Mouse (Mus musculus): ENCODE measurements at regions not wholly inside any gene's neighbourhood (a gene's known extent, or its start where the extent isn't known, plus 50 kb on each side); places are given as distances from the start of the nearest gene placed in this dataset.
A peak's percentile ranks its signal among the peaks of the same experiment; 100 is the strongest.

DNA sequence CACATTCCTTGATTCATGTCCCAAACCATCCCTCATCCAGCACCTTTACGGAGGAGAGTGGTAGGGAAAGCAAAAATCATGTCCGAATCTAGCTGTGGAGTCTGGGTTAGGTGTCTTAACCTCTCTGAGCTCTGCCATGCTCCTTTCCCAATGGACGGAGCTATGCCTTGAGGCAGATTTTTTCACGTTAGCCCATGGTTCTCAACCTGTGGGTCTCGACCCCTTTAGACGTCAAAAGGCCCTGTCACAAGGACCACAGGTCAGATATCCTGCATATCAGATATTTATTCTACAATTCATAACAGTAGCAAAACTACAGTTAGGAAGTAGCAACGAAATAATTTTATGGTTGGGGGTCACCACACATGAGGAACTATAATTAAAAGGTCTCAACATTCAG is 198.1 kb downstream of the Cdc5l start:
- no peak for TF ChIP-seq CTCF (IDR thresholded peaks at IDR 0.05; ENCODE audit: borderline replicate concordance, extremely low read depth, insufficient read depth, insufficient read length)
- DNase-seq (ENCODE audit: low read depth) = no peak

DNA sequence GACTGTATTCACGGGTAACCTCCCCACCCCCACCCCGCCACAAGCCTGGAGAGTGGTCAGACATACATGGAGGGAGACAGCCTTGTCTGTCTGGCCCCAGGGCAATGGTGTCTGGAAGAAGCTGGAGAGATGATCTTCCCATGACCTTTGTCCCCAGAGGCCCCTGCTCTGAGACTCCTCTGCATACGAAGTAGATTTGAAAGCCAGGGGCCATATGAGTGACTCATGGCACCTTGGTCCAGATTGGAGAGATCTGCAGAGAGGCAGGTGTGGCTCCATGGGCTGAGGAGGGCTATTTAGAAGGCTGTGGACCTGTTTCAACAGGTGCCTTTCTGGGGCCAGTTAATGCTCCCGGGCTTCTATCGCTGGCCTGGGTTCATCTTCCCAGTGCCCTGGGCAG is 200.7 kb downstream of the Cdc5l start:
- TF ChIP-seq CTCF (IDR thresholded peaks at IDR 0.05; ENCODE audit: borderline replicate concordance, extremely low read depth, insufficient read depth, insufficient read length) (no peak), POLR2A (IDR thresholded peaks at IDR 0.05; ENCODE audit: borderline replicate concordance, extremely low read depth, insufficient read depth, insufficient read length, poor library complexity, severe bottlenecking) (no peak)
- no peak for DNase-seq (ENCODE audit: low read depth)

DNA sequence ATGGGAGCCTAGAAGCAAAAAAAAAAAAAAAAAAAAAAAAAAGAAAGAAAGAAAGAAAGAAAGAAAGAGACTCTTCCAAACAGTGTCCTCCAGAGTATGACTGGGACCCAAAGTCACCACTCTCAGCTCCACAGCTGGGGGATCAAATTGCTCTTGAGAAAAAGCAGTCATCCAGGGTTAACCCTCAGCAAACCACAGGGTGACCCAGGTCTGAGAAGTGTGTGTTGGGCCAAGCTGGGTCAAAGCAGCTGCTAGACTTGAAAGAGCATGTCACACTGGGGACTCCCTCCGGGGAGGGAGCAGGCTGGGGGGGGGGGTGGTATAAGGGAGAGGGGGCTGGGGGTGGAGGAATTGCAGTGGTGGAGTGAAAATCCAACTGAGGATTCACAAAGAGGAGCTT is 206.3 kb downstream of the Cdc5l start:
- TF ChIP-seq POLR2A (IDR thresholded peaks at IDR 0.05; ENCODE audit: borderline replicate concordance, extremely low read depth, insufficient read depth, insufficient read length, poor library complexity, severe bottlenecking) (no peak), CTCF (IDR thresholded peaks at IDR 0.05; ENCODE audit: borderline replicate concordance, extremely low read depth, insufficient read depth, insufficient read length) (no peak)
- no peak for DNase-seq (ENCODE audit: low read depth)

DNA sequence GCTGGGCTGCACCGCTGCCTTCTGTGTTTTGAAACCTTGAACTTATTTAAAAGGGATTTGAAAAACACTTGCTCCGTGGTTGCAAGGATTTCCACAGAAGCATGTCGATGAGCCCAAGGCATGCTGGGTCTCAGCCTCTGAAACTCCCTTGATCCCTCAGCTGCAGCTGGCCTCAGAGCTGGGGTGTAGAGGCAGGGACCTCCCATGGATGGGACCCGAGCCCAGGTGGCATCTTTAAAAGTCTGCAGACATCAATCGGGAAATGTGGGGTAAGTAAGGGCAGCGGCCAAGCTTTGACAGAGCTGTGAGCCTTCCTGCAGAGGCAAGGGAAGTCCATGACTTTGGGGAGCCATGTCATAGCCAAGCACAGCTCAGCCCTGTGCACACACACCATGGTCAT is 207.1 kb downstream of the Cdc5l start:
- DNase-seq (ENCODE audit: low read depth) = no peak
- no peak for TF ChIP-seq POLR2A (IDR thresholded peaks at IDR 0.05; ENCODE audit: borderline replicate concordance, extremely low read depth, insufficient read depth, insufficient read length, poor library complexity, severe bottlenecking)
- no peak for TF ChIP-seq CTCF (IDR thresholded peaks at IDR 0.05; ENCODE audit: borderline replicate concordance, extremely low read depth, insufficient read depth, insufficient read length)

DNA sequence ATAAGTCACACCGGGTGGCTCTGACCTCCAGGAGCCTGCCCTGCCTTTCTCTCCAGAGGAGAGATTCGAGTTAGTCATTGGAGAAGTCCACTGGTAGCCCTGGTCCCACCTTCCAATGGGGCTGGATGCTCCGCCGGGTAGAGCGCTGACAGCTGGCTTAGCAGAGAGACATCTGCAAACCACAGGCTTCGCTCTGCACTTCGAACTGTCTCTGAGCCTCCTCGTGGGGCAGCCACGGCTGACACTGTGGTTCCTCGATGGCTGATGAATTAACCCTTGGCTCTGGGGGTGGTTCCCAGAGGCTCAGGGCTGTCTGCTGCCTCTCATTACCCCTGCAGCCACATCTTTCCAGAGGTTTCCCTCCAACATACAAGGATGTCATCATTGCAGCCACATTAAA is 211.9 kb downstream of the Cdc5l start:
- DNase-seq (ENCODE audit: low read depth) = no peak
- TF ChIP-seq POLR2A (IDR thresholded peaks at IDR 0.05; ENCODE audit: borderline replicate concordance, extremely low read depth, insufficient read depth, insufficient read length, poor library complexity, severe bottlenecking) = no peak
- TF ChIP-seq CTCF (IDR thresholded peaks at IDR 0.05; ENCODE audit: borderline replicate concordance, extremely low read depth, insufficient read depth, insufficient read length) = no peak

DNA sequence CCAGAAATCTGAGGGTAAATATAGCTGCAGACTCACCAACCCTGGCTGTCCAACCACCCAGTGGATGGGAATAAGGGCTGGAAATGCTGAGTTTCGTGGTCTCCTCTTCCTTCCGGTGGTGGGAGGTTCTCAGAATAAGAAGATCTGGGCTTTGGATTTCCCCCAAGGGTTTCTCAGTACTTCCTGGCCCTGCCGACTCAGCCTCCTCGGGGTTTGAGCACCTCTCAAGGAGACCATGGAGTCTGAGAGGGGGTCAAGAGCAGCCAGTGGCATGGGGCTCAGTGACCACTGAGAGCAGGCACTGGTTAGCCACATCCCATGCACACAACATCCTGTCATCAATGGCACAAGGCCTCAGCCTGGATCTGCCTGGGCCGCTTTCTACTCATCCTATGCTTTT is 216.4 kb downstream of the Cdc5l start:
- TF ChIP-seq POLR2A (IDR thresholded peaks at IDR 0.05; ENCODE audit: borderline replicate concordance, extremely low read depth, insufficient read depth, insufficient read length, poor library complexity, severe bottlenecking) (no peak), CTCF (IDR thresholded peaks at IDR 0.05; ENCODE audit: borderline replicate concordance, extremely low read depth, insufficient read depth, insufficient read length) (no peak)
- no peak for DNase-seq (ENCODE audit: low read depth)

DNA sequence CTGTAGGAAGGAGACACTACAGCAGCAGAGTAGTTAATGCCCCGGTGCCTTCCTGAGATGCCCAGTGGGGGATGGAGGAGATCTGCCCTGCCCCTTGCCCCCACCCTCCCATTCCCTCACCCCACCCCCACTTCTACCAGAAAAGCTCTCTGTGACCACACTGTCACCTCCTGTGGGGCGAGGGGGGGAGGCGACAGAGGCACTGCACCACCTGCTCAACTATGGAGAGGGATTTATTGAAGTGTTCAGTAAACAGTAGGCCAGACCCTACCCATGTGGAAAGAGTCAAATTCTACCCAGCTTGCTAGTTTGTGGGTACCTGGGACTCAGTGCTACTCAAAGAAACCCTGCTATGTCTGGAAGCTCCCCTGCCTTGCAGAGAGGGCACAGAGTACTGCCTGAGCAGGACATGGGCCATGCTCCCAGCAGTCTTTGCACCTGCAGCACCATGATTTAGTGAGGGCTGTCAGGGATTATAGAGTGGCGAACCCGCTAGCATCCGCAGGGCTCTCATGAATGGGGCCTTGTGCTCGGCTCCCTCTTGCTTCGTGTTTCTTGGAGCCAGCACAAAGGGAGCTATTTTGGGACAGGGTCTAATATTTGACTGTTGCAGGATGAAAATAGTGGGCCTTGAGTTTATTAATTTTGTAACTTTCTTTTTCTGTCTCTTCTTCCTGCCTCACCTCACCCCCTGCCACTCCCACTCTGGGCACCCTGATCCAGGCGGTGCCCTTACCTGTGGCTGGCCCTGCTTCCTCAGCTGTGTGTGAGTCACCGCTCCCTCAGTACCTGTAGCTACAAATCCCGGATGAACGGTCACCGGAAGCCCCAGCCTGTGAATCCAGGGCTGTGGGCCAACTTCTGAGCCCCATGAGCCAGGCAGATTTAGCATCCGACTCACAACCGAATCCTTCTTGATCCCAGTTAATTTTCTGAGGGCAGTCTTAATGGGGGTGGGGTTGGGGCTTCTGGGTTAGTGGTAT is 218.2 kb downstream of the Cdc5l start:
- no peak for TF ChIP-seq POLR2A (IDR thresholded peaks at IDR 0.05; ENCODE audit: borderline replicate concordance, extremely low read depth, insufficient read depth, insufficient read length, poor library complexity, severe bottlenecking)
- no peak for TF ChIP-seq CTCF (IDR thresholded peaks at IDR 0.05; ENCODE audit: borderline replicate concordance, extremely low read depth, insufficient read depth, insufficient read length)
- DNase-seq (ENCODE audit: low read depth) = peak; percentile 44

DNA sequence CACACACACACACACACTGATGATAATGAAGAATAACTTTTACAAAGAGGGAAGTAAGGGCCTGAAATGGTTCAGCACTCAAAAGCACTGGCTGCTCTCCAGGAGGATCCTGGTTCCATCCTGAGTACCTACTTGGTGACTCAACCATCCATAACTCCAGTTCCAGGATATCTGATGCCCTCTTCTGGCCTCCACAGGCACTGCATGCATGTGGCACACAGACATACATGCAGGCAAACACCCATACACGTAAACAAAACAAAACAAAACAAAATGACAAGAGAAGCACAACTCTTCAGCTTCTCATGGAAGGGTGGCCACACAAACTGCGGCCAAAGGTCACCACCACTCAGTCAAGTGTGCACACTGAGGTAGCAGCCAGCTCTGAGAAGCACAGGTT is 222.6 kb downstream of the Cdc5l start:
- TF ChIP-seq POLR2A (IDR thresholded peaks at IDR 0.05; ENCODE audit: borderline replicate concordance, extremely low read depth, insufficient read depth, insufficient read length, poor library complexity, severe bottlenecking) = no peak
- peak; percentile 18; the same call in 1 of the 2 replicates for TF ChIP-seq CTCF (IDR thresholded peaks at IDR 0.05; ENCODE audit: borderline replicate concordance, extremely low read depth, insufficient read depth, insufficient read length)

DNA sequence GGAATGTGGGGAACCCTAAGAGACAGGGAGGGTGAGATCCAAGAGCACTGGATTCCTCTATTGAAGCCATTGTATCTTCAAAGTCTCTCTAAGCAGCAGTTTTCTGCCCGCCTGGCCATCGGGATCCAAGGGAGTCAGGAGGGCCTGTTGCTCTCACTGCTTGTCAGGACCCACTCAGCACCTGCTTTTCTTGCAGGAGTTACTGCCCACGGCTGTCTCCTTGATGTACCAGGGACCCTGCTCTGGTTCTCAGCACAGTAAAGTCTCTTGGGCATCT is 224.2 kb downstream of the Cdc5l start:
- TF ChIP-seq POLR2A (IDR thresholded peaks at IDR 0.05; ENCODE audit: borderline replicate concordance, extremely low read depth, insufficient read depth, insufficient read length, poor library complexity, severe bottlenecking) (no peak), CTCF (IDR thresholded peaks at IDR 0.05; ENCODE audit: borderline replicate concordance, extremely low read depth, insufficient read depth, insufficient read length) (no peak)
- DNase-seq (ENCODE audit: low read depth) = no peak

More for the DNA sequence above, 222.6 kb downstream of the Cdc5l start:
- no peak for DNase-seq (ENCODE audit: low read depth)

DNA sequence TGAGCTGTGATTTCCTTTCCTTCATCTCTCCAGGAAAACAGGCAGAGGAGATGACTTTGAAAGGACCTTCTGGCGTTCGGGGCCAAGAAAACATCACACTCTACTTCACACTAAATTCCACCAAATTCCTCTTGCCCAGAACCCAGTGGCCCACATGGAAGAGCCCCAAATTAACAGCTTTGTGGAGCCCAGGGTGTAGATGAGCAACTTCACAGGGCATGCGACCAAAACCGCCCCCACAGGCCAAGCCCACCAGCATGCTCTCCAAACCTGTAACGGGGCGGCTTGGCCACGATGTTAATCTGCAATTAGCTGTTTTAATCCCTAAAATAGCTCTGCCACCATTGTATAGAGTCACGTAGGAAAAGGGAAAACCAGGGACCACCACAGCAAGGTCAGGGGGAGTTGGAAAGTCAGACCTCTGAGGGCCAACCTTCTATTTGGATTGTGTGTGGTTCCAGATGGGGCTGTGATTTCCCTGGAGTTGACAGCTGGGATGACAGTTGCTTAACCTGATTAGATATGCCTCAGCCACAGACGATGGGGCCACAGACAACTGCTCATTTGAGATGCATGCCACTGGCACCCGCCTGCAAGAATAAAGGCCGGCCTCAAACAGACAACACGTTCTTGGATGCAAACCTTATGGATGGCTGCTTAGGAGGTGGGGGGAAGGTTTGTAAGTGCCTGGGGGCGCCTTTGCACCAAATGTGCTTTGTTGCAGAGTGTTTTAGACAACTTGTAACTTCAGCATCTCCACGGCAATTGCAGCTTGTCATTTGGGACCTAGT is 224.7 kb downstream of the Cdc5l start:
- DNase-seq (ENCODE audit: low read depth) = peak; percentile 58

DNA sequence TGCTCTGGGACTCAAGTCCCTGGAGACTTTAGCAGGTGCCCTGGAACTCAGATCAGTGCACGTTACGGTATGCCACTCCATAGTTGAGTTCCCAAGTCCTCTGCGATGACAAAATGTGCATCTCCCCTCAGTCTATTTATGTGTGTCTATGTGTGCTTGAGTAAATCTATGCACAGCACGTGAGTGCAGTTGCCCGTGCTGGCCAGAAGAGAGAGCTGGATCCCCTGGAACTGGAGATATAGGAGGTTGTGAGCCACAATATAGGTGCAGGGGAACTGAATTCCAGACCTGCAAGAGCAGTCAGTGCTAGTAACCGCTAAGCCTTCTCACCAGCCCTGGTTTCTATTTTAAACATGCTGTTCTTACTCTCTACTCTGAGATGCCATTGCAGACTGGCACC is 237.8 kb downstream of the Cdc5l start:
- TF ChIP-seq POLR2A (IDR thresholded peaks at IDR 0.05; ENCODE audit: borderline replicate concordance, extremely low read depth, insufficient read depth, insufficient read length, poor library complexity, severe bottlenecking) (no peak), CTCF (IDR thresholded peaks at IDR 0.05; ENCODE audit: borderline replicate concordance, extremely low read depth, insufficient read depth, insufficient read length) (no peak)
- DNase-seq (ENCODE audit: low read depth) = no peak

More for the DNA sequence above, 224.7 kb downstream of the Cdc5l start:
- no peak for TF ChIP-seq CTCF (IDR thresholded peaks at IDR 0.05; ENCODE audit: borderline replicate concordance, extremely low read depth, insufficient read depth, insufficient read length)
- no peak for TF ChIP-seq POLR2A (IDR thresholded peaks at IDR 0.05; ENCODE audit: borderline replicate concordance, extremely low read depth, insufficient read depth, insufficient read length, poor library complexity, severe bottlenecking)
